Mouse (Mus musculus): ENCODE data around the gene Bcl2l2.

Gene Bcl2l2

GRCm38 (mm10) chr14:54936831-54937160 is 53.6 kb downstream of the Bcl2l2 start:
- DNase-seq (ENCODE audit: low spot score): no peak

GRCm38 (mm10) chr14:54937361-54938182 is 54.4 kb downstream of the Bcl2l2 start:
- DNase-seq (ENCODE audit: low spot score): no peak
